Mouse (Mus musculus) liver, postnatal 0 days (tissue): ENCODE measurements around the gene Rps15. TPM values are rescaled to one million over a fixed set of nuclear protein-coding genes. Genes with fewer than 3 reads are reported as not detected.

Experiments used
- ATAC-seq: fragments of 200-750 bp; cut with Nextera tagmentation; 2 replicates; pipeline ENCODE4 v1.8.0; 2017; ENCODE audit warnings: mild to moderate bottlenecking, moderate library complexity
- DNase-seq: peaks from one replicate; pipeline ENCODE4 v3.0.0-alpha.2; 2016
- H3K27ac ChIP-seq: fragments of 300-500 bp; sonication (generic); 2 replicates; pipeline ENCODE4 v1.5.1; 2014; ENCODE audit warnings: antibody characterized with exemption, moderate library complexity, mild to moderate bottlenecking, low read depth
- H3K27me3 ChIP-seq: fragments of 300-500 bp; sonication (generic); 2 replicates; pipeline ENCODE4 v1.6.1; 2014; ENCODE audit warnings: low read length, control low read depth, mixed read lengths; ENCODE audit not compliant: insufficient read depth
- H3K36me3 ChIP-seq: fragments of 300-500 bp; sonication (generic); replicated peaks from 2 replicates; pipeline ENCODE4 v1.6.1; 2014; ENCODE audit warnings: mild to moderate bottlenecking, control low read depth, low read length, moderate library complexity, mixed read lengths; ENCODE audit not compliant: insufficient read depth
- H3K4me1 ChIP-seq: fragments of 300-500 bp; sonication (generic); 2 replicates; pipeline ENCODE4 v1.6.1; 2014; ENCODE audit warnings: antibody characterized with exemption, mild to moderate bottlenecking, control low read depth; ENCODE audit not compliant: insufficient read depth
- H3K4me2 ChIP-seq: fragments of 300-500 bp; sonication (generic); 2 replicates; pipeline ENCODE4 v1.6.1; 2014; ENCODE audit warnings: low read depth, mild to moderate bottlenecking, low read length, moderate library complexity, mixed read lengths
- H3K4me3 ChIP-seq: fragments of 300-500 bp; sonication (generic); 2 replicates; pipeline ENCODE4 v1.5.1; 2014; ENCODE audit warnings: low read depth, low read length
- H3K9ac ChIP-seq: fragments of 300-500 bp; sonication (generic); replicated peaks from 2 replicates; pipeline ENCODE4 v1.6.1; 2014; ENCODE audit warnings: mild to moderate bottlenecking, moderate library complexity
- H3K9me3 ChIP-seq: fragments of 300-500 bp; sonication (generic); 2 replicates; pipeline ENCODE4 v1.6.1; 2016; ENCODE audit warnings: mild to moderate bottlenecking, control low read depth, low read length, mixed read lengths
- CTCF ChIP-seq: sonication (generic); IDR thresholded peaks from 2 replicates; pipeline ENCODE4 v1.5.1; 2016; ENCODE audit warnings: antibody characterized with exemption, low read depth
- EP300 ChIP-seq: IDR thresholded peaks from 2 replicates; pipeline ENCODE4 v1.6.1; 2016; ENCODE audit warnings: antibody characterized with exemption, low read depth, mild to moderate bottlenecking
- WGBS: fragments of 180-500 bp; shearing (Covaris S2); extraction: QIAGEN DNeasy Blood & Tissue Kit; methylation state at CpG from one replicate; pipeline ENCODE4 v1.1.7; 2014; ENCODE audit not compliant: insufficient replicate concordance; 5-methylcytosine and 5-hydroxymethylcytosine counted together
- polyA plus RNA-seq: library from polyadenylated mRNA; unstranded; fragments of >200 nt; fragmentation: Nextera tagmentation; extraction: Ambion mirVana; gene quantifications from 2 replicates; pipeline ENCODE4 v1.2.1, GENCODE M21; 2015

Gene Rps15
- polyA plus RNA-seq, 1 experiment from 2014 or later: 466 TPM

DNA sequence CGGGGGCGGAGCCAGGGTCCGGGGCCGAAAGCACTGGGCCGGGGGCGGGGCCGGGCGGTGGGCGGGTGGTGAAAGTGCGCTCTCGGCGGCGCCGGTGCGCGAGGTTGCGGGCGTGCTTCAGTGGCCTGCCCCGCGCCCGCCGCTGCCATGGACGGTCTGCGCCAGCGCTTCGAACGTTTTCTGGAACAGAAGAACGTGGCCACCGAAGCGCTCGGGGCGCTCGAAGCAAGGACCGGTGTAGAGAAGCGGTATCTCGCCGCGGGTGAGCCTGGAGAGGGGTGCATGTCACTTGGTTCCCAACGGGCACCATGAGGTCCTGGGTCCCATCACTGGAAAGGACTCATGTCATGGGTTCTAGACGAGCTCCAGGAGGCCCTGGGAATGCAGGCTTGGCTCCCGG, 37.8 kb downstream of the Rps15 start:
- no peak for DNase-seq
- no peak for ATAC-seq
- under 1% methylated on average over 28 of the region's 41 CpGs for WGBS
- TF ChIP-seq CTCF (no peak), EP300 (no peak)
- peak overlapping the region; percentile 97 for H3K27ac ChIP-seq
- peak overlapping the region; percentile 94 for H3K4me2 ChIP-seq
- H3K4me1 ChIP-seq: peaks cover 42% of the 10 kb centered on the region
- H3K4me3 ChIP-seq: peak overlapping the region; percentile 59
- no peaks in the 10 kb centered on the region for H3K9me3 ChIP-seq
- peak overlapping the region; percentile 79 for H3K9ac ChIP-seq
- no peaks in the 10 kb centered on the region for H3K27me3 ChIP-seq
- peaks cover 7% of the 10 kb centered on the region; the same call in 1 of the 2 replicates for H3K36me3 ChIP-seq

DNA sequence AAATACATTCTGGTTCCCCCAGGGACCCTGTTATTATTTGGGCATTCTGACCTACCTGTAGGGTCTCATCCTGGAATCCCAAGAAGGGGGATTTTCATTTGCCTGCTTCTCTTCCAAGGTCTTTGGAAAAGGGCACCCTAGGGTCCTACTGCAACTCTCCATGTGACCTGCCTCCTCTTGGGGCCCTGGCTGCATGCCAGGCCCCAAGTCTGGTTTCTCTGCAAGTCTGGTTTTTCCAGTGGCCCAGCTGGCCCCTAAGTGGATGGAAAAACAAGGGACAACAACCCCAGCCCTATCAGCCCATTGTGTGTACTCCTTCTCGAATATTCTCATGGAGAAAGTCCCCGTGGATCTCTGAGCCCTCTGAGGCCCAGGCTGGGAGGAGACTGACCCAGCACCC, 38.6 kb downstream of the Rps15 start:
- H3K27ac ChIP-seq: peak overlapping the region; percentile 97
- DNase-seq: no peak
- no peaks in the 10 kb centered on the region for H3K9me3 ChIP-seq
- 52% methylated on average over 2 of the region's 2 CpGs for WGBS
- H3K36me3 ChIP-seq: peaks cover 14% of the 10 kb centered on the region
- H3K4me1 ChIP-seq: peaks cover 42% of the 10 kb centered on the region
- peak overlapping the region; percentile 94 for H3K4me2 ChIP-seq
- no peak for ATAC-seq
- no peaks in the 10 kb centered on the region for H3K27me3 ChIP-seq
- peak overlapping the region; percentile 79 for H3K9ac ChIP-seq
- no peak for TF ChIP-seq EP300
- no peak for TF ChIP-seq CTCF
- H3K4me3 ChIP-seq: peak overlapping the region; percentile 59

DNA sequence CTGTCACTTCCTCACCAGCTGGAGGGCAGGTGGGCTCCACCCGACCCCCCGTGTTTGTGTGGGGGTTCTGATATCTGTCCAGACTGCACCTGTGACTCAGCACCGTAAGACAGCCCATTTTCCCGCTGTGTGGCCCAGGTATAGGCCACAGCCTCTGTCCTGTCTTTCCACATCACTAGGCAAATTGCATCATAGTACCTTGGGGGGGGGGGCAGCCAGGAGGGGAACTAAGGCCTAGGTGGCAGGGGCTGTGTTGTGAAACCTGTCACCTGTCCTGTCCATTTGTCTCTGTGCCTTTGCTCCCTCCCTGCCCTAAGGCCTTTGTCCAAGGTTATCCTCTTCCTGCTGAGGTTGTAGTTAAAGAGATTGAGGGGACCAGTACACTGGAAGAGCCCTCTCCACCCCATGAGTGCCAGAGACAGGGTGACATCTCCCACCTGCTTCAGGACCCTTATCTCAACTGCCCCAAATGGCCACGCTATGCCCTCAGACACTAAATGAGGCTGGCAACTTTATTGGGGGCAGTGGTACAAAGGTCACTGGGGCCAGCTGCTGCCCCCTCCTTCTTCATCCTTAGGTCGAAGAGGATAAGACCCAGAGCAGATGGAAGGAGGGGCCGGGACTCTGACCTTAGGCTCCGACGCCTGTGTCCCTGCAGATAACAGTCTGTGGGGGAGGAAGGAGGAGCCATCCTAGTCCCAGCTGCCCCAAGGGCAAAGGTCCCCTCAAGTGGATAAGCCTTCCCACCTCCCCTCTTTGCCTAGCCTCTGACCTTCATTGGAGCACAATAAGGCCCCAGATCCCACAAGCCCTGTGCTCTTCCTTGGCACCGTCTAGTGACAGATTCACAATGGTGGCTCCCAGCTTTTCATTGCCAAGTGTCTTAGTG, 39.6 kb downstream of the Rps15 start:
- Histone ChIP-seq H3K27ac (peak overlapping the region; percentile 97), H3K4me3 (peak overlapping the region; percentile 59), H3K27me3 (no peaks in the 10 kb centered on the region), H3K36me3 (peaks cover 16% of the 10 kb centered on the region), H3K4me1 (peaks cover 42% of the 10 kb centered on the region), H3K9ac (peak overlapping the region; percentile 79), H3K9me3 (no peaks in the 10 kb centered on the region), H3K4me2 (peak overlapping the region; percentile 94)
- 33% methylated on average over 10 of the region's 10 CpGs for WGBS
- TF ChIP-seq CTCF (no peak), EP300 (peak; percentile 72)
- DNase-seq (peak; percentile 84), ATAC-seq (peak; percentile 62)

DNA sequence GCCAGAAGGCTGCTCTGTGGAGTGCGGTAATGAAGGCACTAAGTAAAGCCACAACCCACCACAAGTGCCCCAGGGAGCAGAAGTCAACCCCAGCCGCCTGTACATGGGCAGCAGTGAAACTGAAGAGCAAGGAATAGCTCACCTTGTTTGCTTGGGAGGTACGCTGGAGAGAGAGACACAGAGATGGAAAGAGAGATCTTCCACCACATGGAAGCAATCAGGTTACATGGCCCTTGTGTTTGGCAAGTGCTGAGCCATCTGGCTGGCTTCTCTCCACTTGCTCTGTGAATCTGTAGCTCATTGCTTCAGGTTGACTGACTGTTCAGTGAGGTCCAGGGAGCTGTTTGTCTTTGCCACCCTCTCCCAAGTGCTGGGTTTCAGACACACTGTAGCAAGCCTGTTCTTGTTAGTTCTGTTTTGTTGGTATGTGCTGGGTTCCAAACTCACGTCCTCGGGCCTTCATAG, 40.3 kb downstream of the Rps15 start:
- Histone ChIP-seq H3K27ac (peak overlapping the region; percentile 97), H3K4me1 (peaks cover 42% of the 10 kb centered on the region), H3K9me3 (no peaks in the 10 kb centered on the region), H3K9ac (peak overlapping the region; percentile 79), H3K4me3 (no peak overlapping the region), H3K36me3 (peaks cover 16% of the 10 kb centered on the region), H3K4me2 (peak overlapping the region; percentile 94), H3K27me3 (no peaks in the 10 kb centered on the region)
- ATAC-seq (no peak), DNase-seq (no peak)
- TF ChIP-seq CTCF (no peak), EP300 (no peak)
- 52% methylated on average over 5 of the region's 5 CpGs for WGBS

DNA sequence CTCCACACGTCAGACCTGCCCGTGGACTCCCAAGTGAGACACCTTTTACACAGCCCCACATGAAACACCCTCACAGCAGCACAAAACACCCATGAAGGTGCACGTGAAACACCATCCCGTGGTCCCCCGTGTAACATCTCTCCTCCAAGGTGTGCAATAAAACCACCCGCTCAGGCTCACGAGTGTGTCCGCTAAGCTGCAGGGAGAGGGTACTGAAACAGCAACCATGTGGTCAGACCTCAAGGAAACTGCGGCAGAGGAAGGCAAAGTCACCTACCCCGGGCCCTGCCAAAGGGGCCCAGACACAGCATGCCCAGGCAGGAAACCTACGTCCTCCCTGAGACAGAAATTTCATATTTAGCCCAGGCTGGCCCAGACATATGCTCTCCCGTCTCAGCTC, 44.0 kb downstream of the Rps15 start:
- Histone ChIP-seq H3K9me3 (no peaks in the 10 kb centered on the region), H3K4me2 (no peak overlapping the region), H3K4me1 (peaks cover 36% of the 10 kb centered on the region), H3K4me3 (no peak overlapping the region), H3K36me3 (peaks cover 16% of the 10 kb centered on the region), H3K27ac (no peak overlapping the region), H3K9ac (no peak overlapping the region), H3K27me3 (peaks cover 9% of the 10 kb centered on the region)
- 70% methylated on average over 12 of the region's 12 CpGs for WGBS
- no peak for TF ChIP-seq CTCF
- no peak for TF ChIP-seq EP300
- ATAC-seq: no peak
- DNase-seq: no peak

- no peak overlapping the region for H3K9ac ChIP-seq
- no peak overlapping the region for H3K4me3 ChIP-seq
- ATAC-seq (peak; percentile 33), DNase-seq (peak; percentile 92)
- H3K4me2 ChIP-seq: peak overlapping the region; percentile 44
- TF ChIP-seq CTCF (peak; percentile 98), EP300 (0 out of 2 replicates have a peak, but pooled peaks have one; percentile 5)
- H3K36me3 ChIP-seq: peaks cover 9% of the 10 kb centered on the region
- 20% methylated on average over 19 of the region's 19 CpGs for WGBS
- no peak overlapping the region for H3K27ac ChIP-seq
- no peaks in the 10 kb centered on the region for H3K9me3 ChIP-seq
- peaks cover 49% of the 10 kb centered on the region for H3K4me1 ChIP-seq
- peaks cover 40% of the 10 kb centered on the region for H3K27me3 ChIP-seq
Measured at GRCm38 (mm10) chr10:80339941-80340750, 47.9 kb downstream of the Rps15 start.
